Mouse (Mus musculus) kidney, adult 2 months (tissue): ENCODE measurements around the gene Cep95. TPM values are rescaled to one million over a fixed set of nuclear protein-coding genes. Genes with fewer than 3 reads are reported as not detected.

ENCODE experiments used
- DNase-seq: peaks from one replicate; pipeline ENCODE4 v3.0.0; 2021
- H3K27ac ChIP-seq: fragments of 200-500 bp; 2 replicates; pipeline ENCODE4 v1.5.1; 2012; ENCODE audit warnings: low read depth, low read length, control low read depth, inconsistent platforms; ENCODE audit not compliant: insufficient read depth
- H3K27me3 ChIP-seq: fragments of 200-500 bp; replicated peaks from 2 replicates; pipeline ENCODE4 v1.6.1; 2012; ENCODE audit warnings: mild to moderate bottlenecking, moderate library complexity, low read length, inconsistent platforms; ENCODE audit not compliant: control insufficient read depth, insufficient read depth
- H3K36me3 ChIP-seq: fragments of 200-500 bp; 2 replicates; pipeline ENCODE4 v1.6.1; 2012; ENCODE audit warnings: mild to moderate bottlenecking, moderate library complexity, low read length, inconsistent platforms; ENCODE audit not compliant: control insufficient read depth, insufficient read depth
- H3K4me1 ChIP-seq: fragments of 200-500 bp; 2 replicates; pipeline ENCODE4 v1.6.1; 2011; ENCODE audit warnings: low read length; ENCODE audit not compliant: control insufficient read depth, insufficient read depth
- H3K4me3 ChIP-seq: fragments of 200-500 bp; 2 replicates; pipeline ENCODE4 v1.5.1; 2011; ENCODE audit warnings: mild to moderate bottlenecking, low read depth, low read length, control low read depth; ENCODE audit not compliant: insufficient read depth
- CTCF ChIP-seq: fragments of 200-500 bp; conservative IDR thresholded peaks from 2 replicates; pipeline ENCODE4 v1.5.1; 2011; ENCODE audit warnings: low read depth, mild to moderate bottlenecking, control low read depth, low read length, moderate library complexity, mixed read lengths; ENCODE audit not compliant: insufficient read depth, insufficient read length
- POLR2A ChIP-seq: fragments of 200-500 bp; IDR thresholded peaks from one replicate; pipeline ENCODE4 v1.6.1; 2011; ENCODE audit warnings: low read depth, low read length, control low read depth
- WGBS: fragments of 180-500 bp; shearing (Covaris S2); methylation state at CpG from one replicate; pipeline ENCODE4 v1.1.7; 2018; 5-methylcytosine and 5-hydroxymethylcytosine counted together
- polyA plus RNA-seq: library from polyadenylated mRNA; depleted of rRNA; stranded (reverse); fragments of >200 nt; gene quantifications from 2 replicates; pipeline ENCODE4 v1.2.3, GENCODE M21; 2012

The Cep95 gene
- polyA plus RNA-seq, 1 experiment, result 3.6 TPM

DNA sequence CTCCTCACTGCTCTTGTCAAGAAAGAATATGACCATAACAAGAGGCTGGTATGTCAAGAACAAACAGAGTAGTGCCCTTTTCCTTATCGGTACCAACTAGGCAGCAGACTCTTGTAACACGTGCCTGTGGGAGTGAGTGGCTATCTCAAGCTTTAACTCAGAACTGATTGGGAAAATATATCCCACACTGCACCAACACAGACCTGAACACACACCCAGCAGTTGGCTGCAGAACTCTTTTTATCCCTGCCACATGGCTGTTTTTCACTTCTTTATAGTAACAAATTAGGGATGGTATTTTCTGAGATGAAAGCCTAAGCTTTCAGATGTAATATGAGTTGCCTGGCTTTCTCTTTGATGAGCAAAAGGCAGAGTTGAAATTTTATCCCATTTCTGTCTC lies 26.7 kb downstream of the Cep95 start:
- DNase-seq, result no peak
- TF ChIP-seq CTCF (no peak), POLR2A (no peak)
- no peak overlapping the region for H3K27ac ChIP-seq
- H3K27me3 ChIP-seq, result no peaks in the 10 kb centered on the region
- H3K36me3 ChIP-seq, result peaks cover 6% of the 10 kb centered on the region; the same call in 1 of the 2 replicates
- peaks cover 15% of the 10 kb centered on the region; the same call in 1 of the 2 replicates for H3K4me1 ChIP-seq
- 66% methylated on average over 2 of the region's 2 CpGs for WGBS
- no peak overlapping the region for H3K4me3 ChIP-seq

DNA sequence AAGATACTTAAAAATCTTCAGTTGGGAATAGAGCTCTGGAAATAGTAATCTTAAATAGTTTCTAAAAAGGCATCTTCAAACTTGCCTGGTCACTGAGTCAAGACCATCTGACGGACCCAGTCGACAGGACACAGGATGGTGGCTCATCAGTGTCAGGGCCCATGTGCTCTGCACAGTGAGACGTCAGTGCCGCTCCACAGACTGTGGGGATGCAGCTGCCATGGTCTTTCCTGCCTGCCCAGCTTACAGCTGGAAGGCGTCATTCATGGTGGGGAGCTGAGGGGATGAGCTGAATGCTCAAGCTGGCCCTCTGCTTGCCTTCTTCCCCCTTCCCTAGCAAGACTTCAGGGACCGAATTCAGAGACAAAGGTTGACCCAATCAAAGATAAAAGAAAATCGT lies 27.3 kb downstream of the Cep95 start:
- 73% methylated on average over 7 of the region's 7 CpGs for WGBS
- Histone ChIP-seq H3K4me3 (no peak overlapping the region), H3K36me3 (peaks cover 6% of the 10 kb centered on the region; the same call in 1 of the 2 replicates), H3K27me3 (no peaks in the 10 kb centered on the region), H3K4me1 (peaks cover 15% of the 10 kb centered on the region; the same call in 1 of the 2 replicates), H3K27ac (no peak overlapping the region)
- no peak for TF ChIP-seq CTCF
- no peak for TF ChIP-seq POLR2A
- DNase-seq, result no peak

DNA sequence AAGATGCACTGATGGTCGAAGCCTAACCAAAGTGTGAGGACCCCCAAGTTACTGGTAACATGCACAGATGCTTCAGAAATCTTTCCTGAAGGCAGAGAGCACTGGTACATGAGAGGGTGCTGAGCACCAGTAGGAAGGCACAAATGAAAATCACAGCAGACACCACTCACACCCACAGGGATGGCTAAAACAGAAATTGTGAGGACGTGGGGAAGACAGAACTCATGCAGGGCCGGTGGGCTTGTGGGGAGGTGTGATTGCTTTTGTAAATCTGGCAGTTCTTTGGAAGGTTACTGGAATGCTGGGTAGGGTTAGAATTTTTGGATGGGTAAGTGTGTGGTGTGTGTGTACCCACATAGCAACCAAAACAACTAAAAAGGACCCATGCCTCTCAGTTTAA lies 28.1 kb downstream of the Cep95 start:
- Histone ChIP-seq H3K27me3 (no peaks in the 10 kb centered on the region), H3K36me3 (peaks cover 6% of the 10 kb centered on the region; the same call in 1 of the 2 replicates), H3K4me3 (no peak overlapping the region), H3K27ac (no peak overlapping the region), H3K4me1 (peaks cover 15% of the 10 kb centered on the region; the same call in 1 of the 2 replicates)
- 95% methylated on average over 3 of the region's 3 CpGs for WGBS
- TF ChIP-seq CTCF, result no peak
- TF ChIP-seq POLR2A, result no peak
- no peak for DNase-seq

DNA sequence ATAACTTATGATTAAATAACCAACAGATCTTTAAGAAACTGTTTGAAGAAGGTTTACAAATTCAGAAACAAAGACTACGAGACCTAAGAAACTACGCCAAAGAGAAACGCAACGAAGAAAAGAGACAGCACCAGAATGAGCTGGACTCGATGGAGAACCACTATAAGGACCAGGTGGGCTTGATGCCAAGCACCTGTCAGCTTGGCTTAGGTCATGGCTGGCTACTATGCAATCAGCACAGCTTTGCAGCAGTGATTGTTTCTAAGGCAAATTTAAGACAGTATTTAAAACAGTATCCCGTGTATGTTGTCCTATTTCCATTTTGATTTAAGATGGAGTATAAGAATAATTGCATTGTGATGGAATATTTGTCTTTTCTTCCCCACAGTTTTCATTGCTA lies 28.8 kb downstream of the Cep95 start:
- Histone ChIP-seq H3K4me3 (no peak overlapping the region), H3K27ac (no peak overlapping the region), H3K36me3 (peaks cover 6% of the 10 kb centered on the region; the same call in 1 of the 2 replicates), H3K4me1 (peaks cover 14% of the 10 kb centered on the region; the same call in 1 of the 2 replicates), H3K27me3 (no peaks in the 10 kb centered on the region)
- no peak for DNase-seq
- WGBS, result 83% methylated on average over 6 of the region's 6 CpGs
- TF ChIP-seq POLR2A (no peak), CTCF (no peak)

DNA sequence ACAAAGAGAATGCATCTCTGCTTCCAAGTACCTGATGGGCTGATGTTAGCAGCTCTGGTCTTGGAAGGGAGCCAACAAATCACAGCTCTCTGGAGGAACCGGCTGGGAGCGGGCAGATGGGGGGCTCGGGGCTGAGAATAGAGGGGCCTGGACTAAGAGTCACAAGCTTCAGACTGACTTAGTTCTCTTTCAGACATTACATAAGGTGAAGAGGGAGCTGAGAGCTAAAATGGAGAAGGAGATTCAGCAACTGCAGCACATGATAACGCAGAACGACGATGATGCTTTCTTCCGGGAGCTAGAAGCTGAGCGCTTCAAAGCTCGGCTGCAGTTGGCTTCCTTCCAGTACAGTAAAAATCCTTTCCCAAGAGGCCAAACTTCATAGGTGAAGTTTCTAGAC lies 29.3 kb downstream of the Cep95 start:
- DNase-seq, result peak; percentile 65
- WGBS, result 32% methylated on average over 9 of the region's 9 CpGs
- peaks cover 12% of the 10 kb centered on the region; the same call in 1 of the 2 replicates for H3K4me1 ChIP-seq
- H3K27ac ChIP-seq, result no peak overlapping the region
- TF ChIP-seq CTCF, result no peak
- TF ChIP-seq POLR2A, result no peak
- H3K27me3 ChIP-seq, result no peaks in the 10 kb centered on the region
- peaks cover 6% of the 10 kb centered on the region; the same call in 1 of the 2 replicates for H3K36me3 ChIP-seq
- H3K4me3 ChIP-seq, result no peak overlapping the region

DNA sequence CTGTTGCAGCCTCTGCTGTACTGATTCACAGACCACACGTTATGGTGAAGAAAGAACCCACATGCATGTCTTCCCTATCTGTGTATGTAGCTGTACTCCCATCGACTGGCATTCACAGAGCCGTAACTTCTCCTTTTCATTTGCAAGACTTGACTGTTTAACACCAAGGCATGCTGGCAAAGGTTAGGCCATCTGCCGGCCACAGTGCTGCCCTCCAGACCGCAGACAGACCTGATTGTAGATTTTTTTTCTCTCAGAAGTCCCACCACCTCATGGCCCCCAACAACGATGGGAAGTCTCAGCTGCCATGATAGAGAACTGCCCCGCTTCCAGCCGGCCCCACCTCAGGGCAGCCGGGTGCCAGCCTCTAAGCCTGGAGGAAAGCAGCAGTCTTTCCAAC lies 30.5 kb downstream of the Cep95 start:
- Histone ChIP-seq H3K4me1 (peaks cover 5% of the 10 kb centered on the region; the same call in 1 of the 2 replicates), H3K4me3 (no peak overlapping the region), H3K27ac (no peak overlapping the region), H3K36me3 (peaks cover 7% of the 10 kb centered on the region; the same call in 1 of the 2 replicates), H3K27me3 (no peaks in the 10 kb centered on the region)
- no peak for TF ChIP-seq POLR2A
- TF ChIP-seq CTCF, result no peak
- DNase-seq, result no peak
- 83% methylated on average over 9 of the region's 9 CpGs for WGBS

DNA sequence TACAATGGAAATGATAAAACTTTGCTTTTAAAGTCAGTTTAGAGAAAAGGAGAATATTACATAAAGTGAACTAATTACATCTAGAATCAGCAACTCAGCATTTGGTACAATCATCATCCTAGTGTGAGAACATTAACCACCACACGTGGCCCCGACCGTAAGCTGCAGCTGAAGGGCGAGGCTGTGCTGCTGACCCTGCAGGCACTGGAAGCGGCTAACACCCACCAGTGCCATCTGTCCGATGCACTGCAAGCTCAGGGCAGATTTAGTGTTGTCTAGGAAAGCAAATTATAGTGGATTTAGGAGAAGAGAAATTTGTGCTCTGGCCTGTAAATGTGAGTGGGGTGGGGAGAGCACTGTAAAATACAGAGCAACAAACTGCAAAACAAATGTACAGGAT lies 31.2 kb downstream of the Cep95 start:
- peaks cover 7% of the 10 kb centered on the region; the same call in 1 of the 2 replicates for H3K36me3 ChIP-seq
- DNase-seq, result no peak
- no peak overlapping the region for H3K27ac ChIP-seq
- no peak overlapping the region for H3K4me3 ChIP-seq
- WGBS, result 63% methylated on average over 6 of the region's 6 CpGs
- TF ChIP-seq POLR2A (no peak), CTCF (no peak)
- H3K4me1 ChIP-seq, result no peaks in the 10 kb centered on the region
- H3K27me3 ChIP-seq, result no peaks in the 10 kb centered on the region

DNA sequence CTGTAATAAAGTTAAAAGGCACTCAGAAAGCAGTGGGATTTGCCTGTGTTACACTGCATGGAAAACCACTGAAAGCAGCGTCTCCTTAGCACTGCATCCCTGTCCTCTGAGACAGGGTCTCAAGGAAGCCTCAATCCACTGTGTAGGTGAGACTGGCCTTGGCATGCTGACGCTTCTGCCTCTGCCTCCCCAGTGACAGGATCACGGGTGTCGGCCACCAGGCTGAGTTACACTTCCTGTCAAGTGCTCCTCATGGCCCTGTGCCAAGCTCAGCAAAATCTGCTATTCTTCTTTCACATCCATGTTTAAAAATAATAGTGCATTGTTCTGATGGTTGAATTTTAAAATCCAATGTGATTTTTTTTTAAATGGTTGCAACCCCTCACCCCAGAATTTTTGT lies 31.9 kb downstream of the Cep95 start:
- Histone ChIP-seq H3K27me3 (no peaks in the 10 kb centered on the region), H3K27ac (no peak overlapping the region; the same call in 1 of the 2 replicates), H3K4me3 (no peak overlapping the region), H3K36me3 (peaks cover 5% of the 10 kb centered on the region; the same call in 1 of the 2 replicates), H3K4me1 (no peaks in the 10 kb centered on the region)
- 37% methylated on average over 4 of the region's 4 CpGs for WGBS
- peak; percentile 86 for DNase-seq
- TF ChIP-seq POLR2A, result no peak
- TF ChIP-seq CTCF, result no peak
